Mouse (Mus musculus): ENCODE measurements around the gene Nav3. TPM values are rescaled to one million over a fixed set of nuclear protein-coding genes. Genes with fewer than 3 reads are reported as not detected.
"Not testable (repeated sequence)": the region's sequence is repeated elsewhere in the genome, so short reads cannot be mapped to it uniquely, and the experiment has no call there.

The Nav3 gene
- polyA plus RNA-seq, 1 experiment from 2014 or later: 0.96 TPM

GRCm38 (mm10) chr10:110076575-110076974, 379.4 kb downstream of the Nav3 start:
- no peak overlapping the region for H3K9ac ChIP-seq (ENCODE audit: low read length)
- DNase-seq (ENCODE audit: low spot score) (no peak), ATAC-seq (ENCODE audit: low FRiP score, low TSS enrichment) (no peak)
- no peaks in the 10 kb centered on the region for H3K9me3 ChIP-seq (ENCODE audit: control insufficient read depth, low read length)
- no peaks in the 10 kb centered on the region for H3K36me3 ChIP-seq (ENCODE audit: control insufficient read depth, insufficient read depth, low read length)
- H3K27ac ChIP-seq (replicated peaks): no peak overlapping the region
- WGBS: 73% methylated on average over 5 of the region's 5 CpGs
- no peak overlapping the region for H3K4me2 ChIP-seq (replicated peaks; ENCODE audit: low read depth)
- H3K4me1 ChIP-seq (replicated peaks; ENCODE audit: control insufficient read depth, insufficient read depth): no peaks in the 10 kb centered on the region
- TF ChIP-seq CTCF (IDR thresholded peaks at IDR 0.05; ENCODE audit: low read depth) (no peak), EP300 (optimal IDR thresholded peaks at IDR 0.05) (no peak)
- no peaks in the 10 kb centered on the region for H3K27me3 ChIP-seq (ENCODE audit: control insufficient read depth, insufficient read depth, low read length)
- no peak overlapping the region for H3K4me3 ChIP-seq (ENCODE audit: low read depth, low read length)

GRCm38 (mm10) chr10:110072355-110072754, 383.6 kb downstream of the Nav3 start:
- Histone ChIP-seq H3K9ac (ENCODE audit: low read length) (no peak overlapping the region), H3K4me3 (ENCODE audit: low read depth, low read length) (no peak overlapping the region), H3K36me3 (ENCODE audit: control insufficient read depth, insufficient read depth, low read length) (no peaks in the 10 kb centered on the region), H3K27ac (replicated peaks) (no peak overlapping the region), H3K4me2 (replicated peaks; ENCODE audit: low read depth) (no peak overlapping the region), H3K4me1 (replicated peaks; ENCODE audit: control insufficient read depth, insufficient read depth) (no peaks in the 10 kb centered on the region), H3K9me3 (ENCODE audit: control insufficient read depth, low read length) (no peaks in the 10 kb centered on the region), H3K27me3 (ENCODE audit: control insufficient read depth, insufficient read depth, low read length) (no peaks in the 10 kb centered on the region)
- DNase-seq (ENCODE audit: low spot score) (no peak), ATAC-seq (ENCODE audit: low FRiP score, low TSS enrichment) (no peak)
- WGBS: 49% methylated on average over 8 of the region's 8 CpGs
- TF ChIP-seq EP300 (optimal IDR thresholded peaks at IDR 0.05) (no peak), CTCF (IDR thresholded peaks at IDR 0.05; ENCODE audit: low read depth) (no peak)

- Histone ChIP-seq H3K9me3 (ENCODE audit: control insufficient read depth, low read length) (no peaks in the 10 kb centered on the region), H3K4me1 (replicated peaks; ENCODE audit: control insufficient read depth, insufficient read depth) (no peaks in the 10 kb centered on the region), H3K4me2 (replicated peaks; ENCODE audit: low read depth) (no peak overlapping the region), H3K27ac (replicated peaks) (no peak overlapping the region), H3K36me3 (ENCODE audit: control insufficient read depth, insufficient read depth, low read length) (no peaks in the 10 kb centered on the region), H3K27me3 (ENCODE audit: control insufficient read depth, insufficient read depth, low read length) (no peaks in the 10 kb centered on the region), H3K4me3 (ENCODE audit: low read depth, low read length) (no peak overlapping the region), H3K9ac (ENCODE audit: low read length) (no peak overlapping the region)
- DNase-seq (ENCODE audit: low spot score) (no peak), ATAC-seq (ENCODE audit: low FRiP score, low TSS enrichment) (no peak)
- WGBS: 75% methylated on average over 5 of the region's 5 CpGs
- TF ChIP-seq EP300 (optimal IDR thresholded peaks at IDR 0.05): no peak
- no peak for TF ChIP-seq CTCF (IDR thresholded peaks at IDR 0.05; ENCODE audit: low read depth)
Measured at GRCm38 (mm10) chr10:110061166-110061565, 394.8 kb downstream of the Nav3 start.

GRCm38 (mm10) chr10:110037547-110037946, 418.5 kb downstream of the Nav3 start:
- WGBS: 80% methylated on average over 4 of the region's 4 CpGs
- no peak for TF ChIP-seq EP300 (optimal IDR thresholded peaks at IDR 0.05)
- TF ChIP-seq CTCF (IDR thresholded peaks at IDR 0.05; ENCODE audit: low read depth): no peak
- Histone ChIP-seq H3K9me3 (ENCODE audit: control insufficient read depth, low read length) (no peaks in the 10 kb centered on the region), H3K27me3 (ENCODE audit: control insufficient read depth, insufficient read depth, low read length) (no peaks in the 10 kb centered on the region), H3K36me3 (ENCODE audit: control insufficient read depth, insufficient read depth, low read length) (no peaks in the 10 kb centered on the region), H3K27ac (replicated peaks) (no peak overlapping the region), H3K4me3 (ENCODE audit: low read depth, low read length) (no peak overlapping the region), H3K4me2 (replicated peaks; ENCODE audit: low read depth) (no peak overlapping the region), H3K9ac (ENCODE audit: low read length) (no peak overlapping the region), H3K4me1 (replicated peaks; ENCODE audit: control insufficient read depth, insufficient read depth) (no peaks in the 10 kb centered on the region)
- ATAC-seq (ENCODE audit: low FRiP score, low TSS enrichment) (no peak), DNase-seq (ENCODE audit: low spot score) (no peak)

GRCm38 (mm10) chr10:110034582-110035099, 421.4 kb downstream of the Nav3 start:
- Histone ChIP-seq H3K27ac (replicated peaks) (no peak overlapping the region), H3K4me2 (replicated peaks; ENCODE audit: low read depth) (no peak overlapping the region), H3K36me3 (ENCODE audit: control insufficient read depth, insufficient read depth, low read length) (no peaks in the 10 kb centered on the region), H3K4me3 (ENCODE audit: low read depth, low read length) (no peak overlapping the region), H3K4me1 (replicated peaks; ENCODE audit: control insufficient read depth, insufficient read depth) (no peaks in the 10 kb centered on the region), H3K9ac (ENCODE audit: low read length) (no peak overlapping the region), H3K9me3 (ENCODE audit: control insufficient read depth, low read length) (no peaks in the 10 kb centered on the region), H3K27me3 (ENCODE audit: control insufficient read depth, insufficient read depth, low read length) (no peaks in the 10 kb centered on the region)
- DNase-seq (ENCODE audit: low spot score) (no peak), ATAC-seq (ENCODE audit: low FRiP score, low TSS enrichment) (no peak)
- 74% methylated on average over 7 of the region's 7 CpGs for WGBS
- TF ChIP-seq EP300 (optimal IDR thresholded peaks at IDR 0.05) (no peak), CTCF (IDR thresholded peaks at IDR 0.05; ENCODE audit: low read depth) (no peak)

- DNase-seq (ENCODE audit: low spot score): not testable (repeated sequence)
Measured at GRCm38 (mm10) chr10:110024897-110025296, 431.1 kb downstream of the Nav3 start.

More at GRCm38 (mm10) chr10:110024897-110025296, 431.1 kb downstream of the Nav3 start:
- H3K27me3 ChIP-seq (ENCODE audit: control insufficient read depth, insufficient read depth, low read length); H3K27ac ChIP-seq (replicated peaks); H3K9me3 ChIP-seq (ENCODE audit: control insufficient read depth, low read length); H3K4me1 ChIP-seq (replicated peaks; ENCODE audit: control insufficient read depth, insufficient read depth); H3K36me3 ChIP-seq (ENCODE audit: control insufficient read depth, insufficient read depth, low read length); H3K4me3 ChIP-seq (ENCODE audit: low read depth, low read length); H3K4me2 ChIP-seq (replicated peaks; ENCODE audit: low read depth); ATAC-seq (ENCODE audit: low FRiP score, low TSS enrichment); H3K9ac ChIP-seq (ENCODE audit: low read length): not testable (repeated sequence)
- WGBS: 80% methylated on average over 2 of the region's 2 CpGs
